Mouse (Mus musculus) embryonic facial prominence, embryonic 14.5 days (tissue): ENCODE results near the gene Fbxw2. TPM values are rescaled to one million over a fixed set of nuclear protein-coding genes. Genes with fewer than 3 reads are reported as not detected.
"Not testable (repeated sequence)": the region's sequence is repeated elsewhere in the genome, so short reads cannot be mapped to it uniquely, and the experiment has no call there.

ENCODE experiments used
- ATAC-seq: fragments of 200-750 bp; cut with Nextera tagmentation; 2 replicates; pipeline ENCODE4 v1.8.0; 2017; ENCODE audit warnings: low read depth, moderate number of reproducible peaks, moderate TSS enrichment
- DNase-seq: peaks from one replicate; pipeline ENCODE4 v3.0.0-alpha.2; 2015; ENCODE audit warnings: low spot score
- H3K27ac ChIP-seq: fragments of 300-500 bp; sonication (generic); replicated peaks from 2 replicates; pipeline ENCODE4 v1.5.1; 2014; ENCODE audit warnings: low read depth, mild to moderate bottlenecking, low read length, moderate library complexity
- H3K27me3 ChIP-seq: fragments of 300-500 bp; sonication (generic); replicated peaks from 2 replicates; pipeline ENCODE4 v1.6.1; 2014; ENCODE audit warnings: low read length; ENCODE audit not compliant: control insufficient read depth, insufficient read depth
- H3K36me3 ChIP-seq: fragments of 300-500 bp; sonication (generic); 2 replicates; pipeline ENCODE4 v1.6.1; 2014; ENCODE audit warnings: low read length, mixed read lengths; ENCODE audit not compliant: control insufficient read depth, insufficient read depth
- H3K4me1 ChIP-seq: fragments of 300-500 bp; sonication (generic); 2 replicates; pipeline ENCODE4 v1.6.1; 2014; ENCODE audit warnings: antibody characterized with exemption, low read length; ENCODE audit not compliant: control insufficient read depth, insufficient read depth
- H3K4me2 ChIP-seq: fragments of 300-500 bp; sonication (generic); 2 replicates; pipeline ENCODE4 v1.6.1; 2014; ENCODE audit warnings: low read depth, mild to moderate bottlenecking, low read length, moderate library complexity, mixed read lengths
- H3K4me3 ChIP-seq: fragments of 300-500 bp; sonication (generic); 2 replicates; pipeline ENCODE4 v1.5.1; 2014; ENCODE audit warnings: low read depth, mild to moderate bottlenecking, low read length
- H3K9ac ChIP-seq: fragments of 300-500 bp; sonication (generic); 2 replicates; pipeline ENCODE4 v1.6.1; 2014; ENCODE audit warnings: low read depth, mild to moderate bottlenecking, low read length, moderate library complexity, mixed read lengths
- H3K9me3 ChIP-seq: fragments of 300-500 bp; sonication (generic); 2 replicates; pipeline ENCODE4 v1.6.1; 2016; ENCODE audit warnings: low read length; ENCODE audit not compliant: control insufficient read depth
- WGBS: fragments of 180-500 bp; shearing (Covaris S2); extraction: QIAGEN DNeasy Blood & Tissue Kit; methylation state at CpG from one replicate; pipeline ENCODE4 v1.1.7; 2014; 5-methylcytosine and 5-hydroxymethylcytosine counted together
- polyA plus RNA-seq: library from polyadenylated mRNA; unstranded; fragments of >200 nt; fragmentation: Nextera tagmentation; extraction: Ambion mirVana; gene quantifications from 2 replicates; pipeline ENCODE4 v1.2.1, GENCODE M21; 2014

Fbxw2 gene
- polyA plus RNA-seq, 1 experiment from 2014 or later, result 64.1 TPM

DNA sequence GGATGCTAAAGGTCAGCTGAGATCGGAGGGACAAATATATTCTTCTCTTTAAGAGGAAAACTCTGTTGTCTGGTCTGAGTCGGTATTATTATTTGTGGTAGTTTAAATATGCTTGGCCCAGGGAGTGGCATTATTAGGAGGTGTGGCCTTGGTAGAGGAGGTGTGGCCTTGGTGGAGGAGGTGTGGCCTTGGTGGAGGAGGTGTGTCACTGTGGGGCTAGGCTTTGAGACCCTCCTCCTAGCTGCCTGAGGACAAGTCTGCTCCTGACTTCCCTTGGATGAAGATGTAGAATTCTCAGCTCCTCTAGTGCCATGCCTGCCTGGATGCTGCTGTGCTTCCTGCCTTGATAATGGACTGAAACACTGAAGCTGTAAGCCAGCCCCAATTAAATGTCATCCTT lies 31.6 kb downstream of the Fbxw2 start:
- H3K27ac ChIP-seq, result no peak overlapping the region
- ATAC-seq (no peak), DNase-seq (no peak)
- no peak overlapping the region for H3K4me3 ChIP-seq
- no peak overlapping the region for H3K9ac ChIP-seq
- H3K9me3 ChIP-seq, result no peaks in the 10 kb centered on the region
- H3K27me3 ChIP-seq, result no peaks in the 10 kb centered on the region
- peaks cover 5% of the 10 kb centered on the region for H3K4me1 ChIP-seq
- 96% methylated on average over 2 of the region's 2 CpGs for WGBS
- H3K36me3 ChIP-seq, result peaks cover 21% of the 10 kb centered on the region
- no peak overlapping the region for H3K4me2 ChIP-seq

DNA sequence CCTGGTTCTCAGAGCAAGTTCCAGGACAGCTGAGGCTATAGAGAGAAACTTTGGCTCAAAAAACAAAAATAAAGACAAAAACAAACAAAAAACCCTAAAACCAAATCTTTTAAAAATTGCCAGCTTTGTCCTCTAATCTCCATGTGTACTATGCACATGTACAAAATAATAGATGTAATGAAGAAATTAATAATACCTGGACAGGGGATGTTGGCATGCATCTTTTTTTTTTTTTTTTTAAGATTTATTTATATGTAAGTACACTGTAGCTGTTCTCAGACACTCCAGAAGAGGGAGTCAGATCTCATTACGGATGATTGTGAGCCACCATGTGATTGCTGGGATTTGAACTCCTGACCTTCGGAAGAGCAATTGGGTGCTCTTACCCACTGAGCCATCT lies 33.6 kb downstream of the Fbxw2 start:
- WGBS, result 97% methylated on average over 2 of the region's 2 CpGs
- H3K9ac ChIP-seq, ATAC-seq, H3K27me3 ChIP-seq, H3K27ac ChIP-seq, H3K4me1 ChIP-seq, H3K4me3 ChIP-seq, H3K4me2 ChIP-seq, DNase-seq, H3K9me3 ChIP-seq: not testable (repeated sequence)
- peaks cover 21% of the 10 kb centered on the region for H3K36me3 ChIP-seq

DNA sequence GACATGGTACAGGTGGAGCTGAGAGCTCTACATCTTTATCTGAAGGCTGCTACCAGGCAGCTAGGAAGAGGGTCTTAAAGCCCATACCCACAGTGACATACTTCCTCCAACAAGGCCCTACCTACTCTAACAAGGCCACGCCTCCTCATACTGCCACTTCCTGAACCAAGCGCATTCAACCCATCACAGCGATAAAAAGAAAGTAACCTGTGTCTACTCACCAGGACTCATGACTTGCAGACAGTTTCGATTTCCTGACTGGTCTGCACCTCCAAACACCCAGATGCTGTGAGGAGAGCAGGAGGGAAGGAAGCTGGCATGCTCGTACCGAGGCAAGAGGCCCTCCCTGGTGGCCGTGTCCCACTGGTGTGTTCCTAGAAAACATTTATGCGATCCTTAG lies 35.8 kb downstream of the Fbxw2 start:
- 89% methylated on average over 8 of the region's 8 CpGs for WGBS
- Histone ChIP-seq H3K36me3 (peaks cover 23% of the 10 kb centered on the region), H3K27ac (no peak overlapping the region), H3K4me3 (no peak overlapping the region), H3K27me3 (no peaks in the 10 kb centered on the region), H3K4me2 (no peak overlapping the region), H3K4me1 (no peaks in the 10 kb centered on the region), H3K9ac (no peak overlapping the region), H3K9me3 (no peaks in the 10 kb centered on the region)
- ATAC-seq (no peak), DNase-seq (no peak)

DNA sequence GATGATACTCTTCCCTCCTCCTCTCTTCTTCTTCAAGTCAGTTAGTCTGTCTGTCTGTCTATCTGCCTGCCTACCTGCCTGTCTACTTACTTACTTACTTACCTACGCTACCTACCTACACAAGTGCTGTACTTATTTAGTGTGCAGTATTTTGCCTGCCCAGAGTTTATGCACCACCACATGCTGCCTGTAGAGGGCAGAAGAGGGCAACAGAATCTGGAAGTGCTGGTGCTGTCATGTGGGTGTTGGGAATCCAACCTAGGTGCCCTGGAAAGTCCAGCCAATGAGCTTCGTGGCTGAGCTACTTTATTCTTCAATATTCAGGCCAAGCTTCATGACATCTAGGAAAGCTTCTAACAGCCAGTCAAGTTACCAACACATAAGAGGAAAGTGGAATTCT lies 42.0 kb downstream of the Fbxw2 start:
- no peaks in the 10 kb centered on the region for H3K4me1 ChIP-seq
- H3K27me3 ChIP-seq, result no peaks in the 10 kb centered on the region
- ATAC-seq (no peak), DNase-seq (no peak)
- H3K4me3 ChIP-seq, result no peak overlapping the region
- WGBS, result 80% methylated on average over 2 of the region's 2 CpGs
- H3K9me3 ChIP-seq, result no peaks in the 10 kb centered on the region
- H3K27ac ChIP-seq, result no peak overlapping the region
- H3K36me3 ChIP-seq, result peaks cover 62% of the 10 kb centered on the region
- no peak overlapping the region for H3K9ac ChIP-seq
- H3K4me2 ChIP-seq, result no peak overlapping the region

DNA sequence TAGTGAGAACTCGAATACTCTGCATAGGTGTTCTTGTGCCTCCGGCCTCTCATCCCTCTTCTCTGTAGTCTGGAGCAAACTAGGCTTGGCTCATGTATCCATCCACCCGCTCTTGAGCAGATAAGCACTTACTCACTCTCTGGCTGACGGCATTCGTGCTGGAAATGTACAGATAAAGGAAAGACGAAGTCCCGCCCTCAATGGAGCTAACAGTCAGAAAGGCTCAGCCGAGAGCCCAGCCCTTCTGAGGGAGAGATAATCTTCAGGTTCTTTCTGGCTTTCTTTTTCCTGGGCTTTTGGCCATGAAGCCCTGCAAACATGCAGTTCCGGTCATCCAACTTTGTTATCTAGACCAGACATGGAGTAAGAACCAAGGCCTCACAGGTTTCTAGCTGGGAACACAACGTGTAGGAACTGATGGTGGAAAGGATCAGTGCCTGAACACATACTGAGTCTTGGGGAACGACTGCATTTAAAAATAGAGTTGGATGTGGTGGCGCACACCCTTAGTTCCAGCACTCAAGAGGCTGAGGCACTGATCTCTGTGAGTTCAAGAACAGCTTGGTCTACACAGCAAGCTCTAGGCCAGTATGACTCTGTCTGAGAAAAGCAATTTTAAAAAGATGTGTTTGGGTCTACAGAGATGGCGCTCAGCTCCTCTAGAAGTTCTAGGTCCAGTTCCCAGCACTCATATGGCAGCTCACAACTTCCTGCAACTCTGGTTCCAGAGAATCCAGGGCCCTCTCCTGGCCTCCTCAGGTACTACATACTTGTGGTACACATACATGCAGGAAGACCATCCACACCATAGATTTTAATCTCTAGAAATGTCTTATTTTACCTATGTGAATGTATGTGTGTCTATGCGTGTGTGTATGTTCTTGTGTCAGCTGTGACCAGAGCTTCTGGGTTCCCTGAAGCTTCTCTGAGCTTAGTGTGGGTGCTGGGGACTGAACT lies 42.8 kb downstream of the Fbxw2 start:
- no peak for ATAC-seq
- Histone ChIP-seq H3K27ac (no peak overlapping the region), H3K36me3 (peaks cover 69% of the 10 kb centered on the region)

DNA sequence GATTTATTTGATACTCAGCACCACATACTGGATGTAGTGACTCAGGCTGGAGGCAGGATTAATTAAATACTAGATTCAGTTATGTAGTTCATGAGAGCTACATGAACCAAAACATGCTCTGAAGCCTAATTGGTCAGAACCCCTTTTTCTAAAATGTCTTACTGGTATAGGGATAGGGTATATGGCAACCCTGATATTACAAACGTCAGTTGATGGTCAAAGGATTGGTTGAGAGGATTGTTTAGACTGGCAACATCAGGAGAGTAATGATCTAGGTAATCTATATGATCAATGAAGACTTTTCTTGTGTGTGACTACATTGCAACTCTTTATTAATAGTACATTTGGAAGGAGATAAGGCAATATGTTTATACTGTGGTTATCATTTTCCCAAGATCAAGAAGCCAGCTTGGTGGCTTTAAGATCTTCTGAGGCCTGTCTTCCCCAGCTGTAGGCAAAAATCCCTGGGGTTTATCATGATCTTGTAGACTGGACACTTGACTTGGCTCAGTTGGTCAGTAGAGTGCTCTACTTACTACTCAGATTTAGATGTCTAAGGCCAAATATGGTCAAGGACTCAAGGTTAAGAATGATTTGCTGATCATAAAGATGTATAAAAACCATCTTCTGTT lies 48.8 kb downstream of the Fbxw2 start:
- WGBS, result 54% methylated on average over 1 of the region's 1 CpGs
- Histone ChIP-seq H3K4me3 (0 out of 2 replicates have a peak overlapping the region, but pooled peaks have one; percentile 18), H3K4me2 (peak overlapping the region; percentile 67), H3K27ac (no peak overlapping the region), H3K9me3 (no peaks in the 10 kb centered on the region), H3K4me1 (peaks cover 33% of the 10 kb centered on the region), H3K36me3 (peaks cover 88% of the 10 kb centered on the region), H3K27me3 (no peaks in the 10 kb centered on the region), H3K9ac (no peak overlapping the region)
- no peak for ATAC-seq
- no peak for DNase-seq

More for the DNA sequence above, 42.8 kb downstream of the Fbxw2 start:
- DNase-seq, result no peak
- H3K9me3 ChIP-seq, result no peaks in the 10 kb centered on the region
- H3K9ac ChIP-seq, result no peak overlapping the region
- H3K4me2 ChIP-seq, result no peak overlapping the region
- no peaks in the 10 kb centered on the region for H3K4me1 ChIP-seq
- 90% methylated on average over 14 of the region's 14 CpGs for WGBS
- no peak overlapping the region for H3K4me3 ChIP-seq
- no peaks in the 10 kb centered on the region for H3K27me3 ChIP-seq

DNA sequence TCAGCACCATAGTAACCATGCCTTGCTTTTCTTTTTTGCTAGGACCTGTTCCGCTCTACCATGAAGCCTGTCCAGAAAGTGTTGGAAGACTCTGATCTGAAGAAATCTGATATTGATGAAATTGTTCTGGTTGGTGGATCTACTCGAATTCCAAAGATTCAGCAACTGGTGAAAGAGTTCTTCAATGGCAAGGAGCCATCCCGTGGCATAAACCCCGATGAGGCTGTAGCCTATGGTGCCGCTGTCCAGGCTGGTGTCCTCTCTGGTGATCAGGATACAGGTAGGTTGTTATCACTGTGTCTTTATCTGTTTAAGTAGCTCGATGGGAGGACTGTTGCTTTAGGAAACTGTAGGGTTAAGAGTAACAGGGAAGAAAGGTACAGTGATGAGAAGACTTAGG lies 51.6 kb downstream of the Fbxw2 start:
- Histone ChIP-seq H3K36me3 (peaks cover 71% of the 10 kb centered on the region), H3K9ac (0 out of 2 replicates have a peak overlapping the region, but pooled peaks have one; percentile 5), H3K27me3 (no peaks in the 10 kb centered on the region), H3K4me2 (peak overlapping the region; percentile 67), H3K9me3 (no peaks in the 10 kb centered on the region), H3K27ac (no peak overlapping the region), H3K4me1 (peaks cover 40% of the 10 kb centered on the region), H3K4me3 (peak overlapping the region; percentile 80)
- WGBS, result 80% methylated on average over 6 of the region's 6 CpGs
- DNase-seq (no peak), ATAC-seq (no peak)

DNA sequence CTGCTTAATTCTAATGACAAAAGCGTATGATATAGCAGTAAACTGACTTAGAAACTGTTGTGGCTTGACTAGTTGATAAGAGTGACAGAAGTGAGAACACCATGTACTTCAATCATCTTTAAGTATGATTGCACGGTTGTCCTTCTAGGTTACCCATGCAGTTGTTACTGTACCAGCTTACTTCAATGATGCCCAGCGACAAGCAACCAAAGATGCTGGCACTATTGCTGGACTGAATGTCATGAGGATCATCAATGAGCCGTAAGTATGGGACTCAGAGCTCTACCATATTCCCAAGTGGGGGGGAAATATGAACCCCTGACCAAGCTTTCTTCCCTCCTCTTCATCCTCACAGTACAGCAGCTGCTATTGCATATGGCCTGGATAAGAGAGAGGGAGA lies 52.4 kb downstream of the Fbxw2 start:
- peaks cover 40% of the 10 kb centered on the region for H3K4me1 ChIP-seq
- WGBS, result 83% methylated on average over 4 of the region's 4 CpGs
- ATAC-seq, result no peak

More for the DNA sequence above, 52.4 kb downstream of the Fbxw2 start:
- Histone ChIP-seq H3K9ac (0 out of 2 replicates have a peak overlapping the region, but pooled peaks have one; percentile 2), H3K9me3 (no peaks in the 10 kb centered on the region), H3K27ac (no peak overlapping the region), H3K36me3 (peaks cover 63% of the 10 kb centered on the region), H3K4me2 (peak overlapping the region; percentile 67), H3K27me3 (no peaks in the 10 kb centered on the region), H3K4me3 (peak overlapping the region; percentile 80)
- DNase-seq, result no peak
